Mouse (Mus musculus) kidney, embryonic 14.5 days (tissue): ENCODE data around the gene Rad51b. TPM values are rescaled to one million over a fixed set of nuclear protein-coding genes. Genes with fewer than 3 reads are reported as not detected.

Source experiments
- ATAC-seq: fragments of 200-750 bp; cut with Nextera tagmentation; 2 replicates; pipeline ENCODE4 v1.8.0; 2017; ENCODE audit warnings: moderate number of reproducible peaks, mild to moderate bottlenecking, moderate TSS enrichment, moderate library complexity; ENCODE audit not compliant: low FRiP score, low TSS enrichment
- H3K27ac ChIP-seq: fragments of 300-500 bp; sonication (generic); 2 replicates; pipeline ENCODE4 v1.5.1; 2014; ENCODE audit warnings: low read depth, mild to moderate bottlenecking, low read length, moderate library complexity, mixed read lengths
- H3K27me3 ChIP-seq: fragments of 300-500 bp; sonication (generic); 2 replicates; pipeline ENCODE4 v1.6.1; 2014; ENCODE audit warnings: mild to moderate bottlenecking, low read length; ENCODE audit not compliant: control insufficient read depth, insufficient read depth
- H3K36me3 ChIP-seq: fragments of 300-500 bp; sonication (generic); 2 replicates; pipeline ENCODE4 v1.6.1; 2014; ENCODE audit warnings: low read length, mixed read lengths; ENCODE audit not compliant: control insufficient read depth, insufficient read depth
- H3K4me1 ChIP-seq: fragments of 300-500 bp; sonication (generic); 2 replicates; pipeline ENCODE4 v1.6.1; 2014; ENCODE audit warnings: low read length, mixed read lengths; ENCODE audit not compliant: control insufficient read depth, insufficient read depth
- H3K4me2 ChIP-seq: fragments of 300-500 bp; sonication (generic); replicated peaks from 2 replicates; pipeline ENCODE4 v1.6.1; 2014; ENCODE audit warnings: low read depth, mild to moderate bottlenecking, low read length
- H3K4me3 ChIP-seq: fragments of 300-500 bp; sonication (generic); 2 replicates; pipeline ENCODE4 v1.5.1; 2014; ENCODE audit warnings: mild to moderate bottlenecking, low read length
- H3K9ac ChIP-seq: fragments of 300-500 bp; sonication (generic); 2 replicates; pipeline ENCODE4 v1.6.1; 2014; ENCODE audit warnings: low read depth, mild to moderate bottlenecking, low read length, moderate library complexity
- H3K9me3 ChIP-seq: fragments of 300-500 bp; sonication (generic); 2 replicates; pipeline ENCODE4 v1.6.1; 2016; ENCODE audit warnings: low read length; ENCODE audit not compliant: control insufficient read depth
- WGBS: fragments of 180-500 bp; shearing (Covaris S2); extraction: QIAGEN DNeasy Blood & Tissue Kit; methylation state at CpG from one replicate; pipeline ENCODE4 v1.1.7; 2014; 5-methylcytosine and 5-hydroxymethylcytosine counted together
- polyA plus RNA-seq: library from polyadenylated mRNA; unstranded; fragments of >200 nt; fragmentation: Nextera tagmentation; extraction: Ambion mirVana; gene quantifications from 2 replicates; pipeline ENCODE4 v1.2.1, GENCODE M21; 2014

Gene Rad51b
- polyA plus RNA-seq, 1 experiment from 2014 or later, result 7.2 TPM

DNA sequence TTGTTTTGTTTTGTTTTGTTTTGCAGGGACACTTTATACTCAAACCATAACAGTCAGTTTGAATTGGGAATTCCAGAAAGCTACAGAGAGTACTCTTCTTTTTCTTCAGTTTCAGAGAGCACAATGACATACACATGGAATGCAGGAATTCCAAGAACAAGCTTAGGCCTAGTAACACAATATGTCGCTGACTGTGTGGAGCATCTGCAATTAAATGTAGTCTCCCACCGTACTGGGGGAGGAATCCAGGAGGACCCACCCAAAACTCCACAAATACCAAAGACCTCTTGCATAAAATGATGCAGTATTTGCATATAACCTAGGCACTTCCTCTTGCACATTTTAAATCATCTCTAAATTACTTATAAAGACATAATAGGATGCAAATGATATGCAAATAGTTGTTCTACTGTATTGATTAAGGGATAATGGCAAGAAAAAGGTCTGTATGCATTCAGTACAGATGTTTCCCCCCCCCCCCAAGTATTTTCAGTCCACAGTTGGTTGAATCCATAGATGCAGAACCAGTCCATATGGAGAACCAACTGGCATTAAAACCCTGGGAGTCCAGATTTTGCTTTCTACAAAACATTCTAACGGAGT lies 398.9 kb downstream of the Rad51b start:
- no peak overlapping the region for H3K4me2 ChIP-seq
- H3K9me3 ChIP-seq, result no peaks in the 10 kb centered on the region
- H3K9ac ChIP-seq, result no peak overlapping the region
- no peaks in the 10 kb centered on the region for H3K4me1 ChIP-seq
- H3K27ac ChIP-seq, result no peak overlapping the region
- H3K27me3 ChIP-seq, result no peaks in the 10 kb centered on the region
- no peak for ATAC-seq
- 83% methylated on average over 3 of the region's 3 CpGs for WGBS
- H3K36me3 ChIP-seq, result no peaks in the 10 kb centered on the region
- H3K4me3 ChIP-seq, result no peak overlapping the region

DNA sequence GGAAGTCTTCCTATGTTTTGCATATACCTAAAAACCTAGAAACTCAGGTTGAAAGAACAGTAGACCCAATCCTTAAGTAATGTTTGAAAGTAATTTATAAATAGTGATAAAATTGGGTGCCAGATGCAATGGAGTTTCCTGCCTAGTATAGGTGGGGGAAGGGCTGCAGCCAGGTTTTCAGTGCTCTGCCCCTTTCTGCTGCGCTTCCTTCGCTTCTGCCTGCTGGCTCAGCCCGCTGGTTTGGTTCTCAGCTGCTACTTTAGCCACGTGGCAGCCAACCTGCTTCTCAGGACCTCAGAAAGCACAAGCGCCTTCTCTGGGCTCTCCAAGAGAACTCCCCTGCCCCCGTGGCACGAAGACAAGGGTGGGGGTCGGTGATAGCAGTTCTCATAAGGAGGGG lies 406.5 kb downstream of the Rad51b start:
- WGBS, result 56% methylated on average over 8 of the region's 8 CpGs
- H3K4me3 ChIP-seq, result no peak overlapping the region
- H3K36me3 ChIP-seq, result no peaks in the 10 kb centered on the region
- H3K27ac ChIP-seq, result no peak overlapping the region
- no peaks in the 10 kb centered on the region for H3K27me3 ChIP-seq
- no peak overlapping the region for H3K4me2 ChIP-seq
- ATAC-seq, result no peak
- H3K9ac ChIP-seq, result no peak overlapping the region
- peaks cover 32% of the 10 kb centered on the region for H3K4me1 ChIP-seq
- H3K9me3 ChIP-seq, result no peaks in the 10 kb centered on the region

DNA sequence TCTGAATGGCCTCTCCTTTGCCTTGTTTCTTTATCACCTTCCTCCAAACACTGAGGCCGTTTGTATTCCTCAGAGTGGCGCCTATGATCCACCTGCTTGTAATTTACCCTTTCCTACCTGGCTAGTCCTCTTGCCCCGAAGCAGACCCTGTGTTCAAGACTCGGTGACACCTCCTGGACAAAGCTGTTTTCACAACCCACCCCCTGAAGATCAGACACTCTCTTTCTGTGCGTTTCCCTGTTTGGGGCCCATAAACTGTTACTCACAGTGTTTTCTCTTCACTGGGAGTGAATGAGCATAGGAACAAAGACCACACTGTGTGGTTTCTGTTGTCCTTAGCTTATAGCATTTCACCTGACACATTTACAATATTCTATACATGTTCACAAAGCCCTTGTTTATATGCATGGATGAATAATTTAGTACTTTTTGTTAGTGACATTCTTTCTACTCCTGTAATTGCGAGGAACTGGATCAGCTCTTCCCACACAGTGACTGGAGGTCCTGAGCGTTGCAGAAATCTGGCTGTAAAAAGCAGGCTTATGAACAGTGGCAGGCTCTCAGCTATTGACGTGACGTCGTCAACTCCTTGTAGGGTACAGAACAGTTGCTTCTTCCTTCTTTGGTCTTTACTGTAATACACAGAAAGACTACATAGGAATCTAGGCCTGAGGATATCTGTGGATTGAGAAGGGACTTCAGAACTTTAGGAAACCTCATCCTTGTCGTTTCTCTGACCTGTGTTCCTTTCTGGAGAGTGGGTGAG lies 408.6 kb downstream of the Rad51b start:
- no peaks in the 10 kb centered on the region for H3K36me3 ChIP-seq
- peak overlapping the region; percentile 26; the same call in 1 of the 2 replicates for H3K27ac ChIP-seq
- 46% methylated on average over 11 of the region's 11 CpGs for WGBS
- H3K27me3 ChIP-seq, result no peaks in the 10 kb centered on the region
- ATAC-seq, result no peak
- H3K9me3 ChIP-seq, result no peaks in the 10 kb centered on the region
- no peak overlapping the region for H3K4me2 ChIP-seq
- no peak overlapping the region for H3K4me3 ChIP-seq
- peaks cover 40% of the 10 kb centered on the region for H3K4me1 ChIP-seq
- H3K9ac ChIP-seq, result no peak overlapping the region

DNA sequence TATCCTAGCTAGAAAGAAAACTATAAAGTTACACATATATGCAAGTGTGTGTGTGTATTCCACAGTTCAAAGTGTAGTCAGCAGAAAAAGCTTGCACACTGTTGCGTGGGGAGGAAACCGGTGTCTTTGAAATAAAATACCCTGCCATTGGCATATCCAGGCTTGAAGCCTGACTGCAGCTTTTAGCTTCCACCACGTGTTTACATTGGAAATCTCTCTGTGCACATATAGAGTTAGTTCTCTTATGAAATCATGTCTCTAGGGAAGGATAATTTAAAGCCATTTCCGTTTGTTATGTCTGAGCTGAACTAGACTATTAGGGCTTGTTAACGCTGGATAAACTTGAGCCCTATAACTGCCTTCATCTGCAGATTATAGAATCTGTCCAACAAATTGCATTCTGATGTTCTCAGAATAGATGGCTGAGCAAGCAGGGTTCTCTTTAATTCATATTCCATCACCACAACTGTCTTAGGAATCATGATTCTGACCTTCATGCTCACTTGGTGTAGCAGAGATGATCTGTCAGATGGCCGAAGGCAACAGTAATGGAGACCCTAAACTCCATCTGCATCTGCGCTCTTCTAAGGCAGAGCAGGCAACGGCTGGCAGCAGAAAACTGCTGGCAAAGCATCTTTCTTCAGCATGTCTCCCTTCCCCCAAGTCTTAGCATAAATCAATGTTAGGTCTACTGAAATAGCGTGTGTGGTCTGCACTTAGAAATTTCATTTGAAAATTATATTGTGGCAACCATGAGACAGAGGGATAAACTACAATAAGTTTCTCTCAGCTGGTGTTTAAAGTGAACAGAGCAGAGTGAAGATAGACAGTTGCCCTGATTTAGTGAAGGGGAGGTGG lies 410.7 kb downstream of the Rad51b start:
- 30% methylated on average over 9 of the region's 9 CpGs for WGBS
- Histone ChIP-seq H3K4me3 (no peak overlapping the region), H3K27ac (peak overlapping the region; percentile 86), H3K9ac (no peak overlapping the region), H3K4me1 (peaks cover 46% of the 10 kb centered on the region), H3K36me3 (no peaks in the 10 kb centered on the region), H3K4me2 (no peak overlapping the region), H3K9me3 (no peaks in the 10 kb centered on the region), H3K27me3 (no peaks in the 10 kb centered on the region)
- peak; percentile 51; the same call in 1 of the 2 replicates for ATAC-seq

DNA sequence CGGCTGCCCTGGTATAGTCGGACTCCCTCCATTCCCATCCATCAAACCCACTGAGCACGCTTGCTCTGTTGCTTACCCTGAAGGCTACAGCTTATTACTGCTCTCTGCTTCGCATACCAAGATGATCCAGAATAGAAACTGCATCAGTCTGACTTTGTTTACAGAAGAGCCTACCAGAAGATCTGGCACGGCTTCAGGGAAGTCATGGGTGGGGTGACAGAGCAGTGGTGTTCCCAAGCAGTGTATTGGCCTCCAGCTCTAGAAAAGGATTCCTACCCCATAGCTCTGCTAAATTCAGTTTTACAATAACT lies 411.3 kb downstream of the Rad51b start:
- ATAC-seq, result peak; percentile 33
- Histone ChIP-seq H3K36me3 (no peaks in the 10 kb centered on the region), H3K4me3 (no peak overlapping the region), H3K9ac (no peak overlapping the region), H3K27me3 (no peaks in the 10 kb centered on the region), H3K4me1 (peaks cover 51% of the 10 kb centered on the region), H3K27ac (peak overlapping the region; percentile 86), H3K9me3 (no peaks in the 10 kb centered on the region), H3K4me2 (no peak overlapping the region)
- WGBS, result 27% methylated on average over 5 of the region's 5 CpGs

DNA sequence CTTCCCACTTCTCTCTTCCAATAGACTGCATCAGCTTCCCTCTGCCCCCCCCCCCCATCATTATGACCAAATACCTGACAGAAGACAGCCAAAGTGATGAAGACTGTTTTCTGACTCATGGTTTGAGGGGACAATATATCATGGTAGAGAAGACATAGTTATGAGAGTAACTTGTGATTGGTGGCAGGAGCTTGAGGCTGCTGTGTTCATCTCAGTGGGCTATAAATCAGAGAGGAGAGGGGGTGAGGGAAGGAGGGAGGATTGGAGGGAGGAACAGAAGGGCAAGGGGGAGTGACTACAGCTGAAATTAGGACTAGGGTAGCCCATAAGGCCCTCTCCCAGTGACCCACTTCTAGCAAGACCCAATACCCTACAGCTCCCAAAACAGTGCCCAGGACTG lies 416.2 kb downstream of the Rad51b start:
- no peaks in the 10 kb centered on the region for H3K9me3 ChIP-seq
- no peaks in the 10 kb centered on the region for H3K27me3 ChIP-seq
- H3K27ac ChIP-seq, result peak overlapping the region; percentile 78
- H3K4me2 ChIP-seq, result no peak overlapping the region
- no peaks in the 10 kb centered on the region for H3K36me3 ChIP-seq
- H3K9ac ChIP-seq, result no peak overlapping the region
- ATAC-seq, result peak; percentile 77
- H3K4me3 ChIP-seq, result no peak overlapping the region
- H3K4me1 ChIP-seq, result peaks cover 46% of the 10 kb centered on the region

DNA sequence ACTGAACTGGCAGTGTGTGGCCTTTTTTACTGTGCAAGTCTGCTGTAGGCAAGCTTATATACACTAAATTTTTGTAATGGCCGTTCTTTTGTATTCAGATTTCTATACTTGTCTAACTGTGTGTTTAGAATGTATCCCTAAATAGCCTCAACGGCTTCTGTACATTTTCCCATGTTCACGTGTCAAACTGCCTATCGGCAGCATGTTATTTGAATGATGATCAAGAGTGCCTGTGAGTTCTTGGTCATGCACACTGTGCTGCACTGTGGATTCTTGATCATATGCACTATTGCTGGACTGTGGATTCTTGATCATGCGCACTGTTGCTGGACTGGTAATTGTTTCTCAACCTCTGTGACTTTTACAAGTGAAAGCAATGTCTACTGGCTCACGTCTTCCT lies 417.4 kb downstream of the Rad51b start:
- Histone ChIP-seq H3K27ac (0 out of 2 replicates have a peak overlapping the region, but pooled peaks have one; percentile 71), H3K4me3 (no peak overlapping the region), H3K4me1 (peaks cover 40% of the 10 kb centered on the region), H3K9me3 (no peaks in the 10 kb centered on the region), H3K9ac (no peak overlapping the region), H3K27me3 (no peaks in the 10 kb centered on the region), H3K36me3 (no peaks in the 10 kb centered on the region), H3K4me2 (no peak overlapping the region)
- no peak for ATAC-seq
- WGBS, result 52% methylated on average over 6 of the region's 6 CpGs

DNA sequence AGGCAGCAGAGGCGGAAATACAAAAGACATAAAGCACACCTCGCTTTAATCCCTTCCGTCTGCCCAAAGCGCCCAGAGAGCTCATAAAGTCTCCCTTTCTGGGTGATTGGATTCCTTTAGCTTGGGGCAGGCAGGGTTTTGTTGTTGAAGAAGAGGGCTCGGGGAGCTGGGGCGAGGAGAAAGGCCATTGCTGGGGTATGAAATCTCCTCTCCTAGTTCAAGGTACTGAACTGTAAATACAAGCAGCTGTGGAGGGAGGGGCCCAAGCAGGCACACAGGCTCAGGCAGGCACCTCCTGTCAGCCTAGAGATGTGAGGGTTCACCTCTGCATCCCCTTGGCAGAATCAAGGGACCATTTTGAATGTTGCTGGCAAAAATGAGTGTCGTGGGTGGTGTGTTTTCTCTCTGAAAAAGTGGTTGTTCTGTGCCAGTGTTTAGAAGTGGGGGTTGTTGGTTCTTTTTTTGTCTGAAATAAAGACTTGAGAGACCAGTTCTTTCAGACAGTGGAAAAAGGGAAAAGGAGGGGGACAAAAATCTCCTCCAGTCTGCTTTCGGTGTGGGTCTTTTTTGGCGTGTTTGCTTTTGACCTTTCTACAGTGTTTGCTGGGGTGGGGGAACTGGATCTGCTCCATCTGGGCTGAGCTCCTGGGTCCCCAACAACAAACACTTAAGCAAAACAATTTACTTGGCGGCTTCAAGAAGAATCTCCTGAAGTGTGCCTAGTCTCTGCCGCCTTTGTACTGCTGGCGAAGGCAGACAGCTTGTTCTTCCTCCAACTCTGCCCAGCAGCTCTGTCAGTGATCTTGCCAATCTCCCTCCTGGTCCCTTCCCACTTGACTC lies 418.6 kb downstream of the Rad51b start:
- Histone ChIP-seq H3K9me3 (no peaks in the 10 kb centered on the region), H3K4me2 (peak overlapping the region; percentile 17; the same call in 1 of the 2 replicates), H3K27ac (peak overlapping the region; percentile 71), H3K9ac (peak overlapping the region; percentile 8; the same call in 1 of the 2 replicates), H3K4me3 (no peak overlapping the region), H3K36me3 (no peaks in the 10 kb centered on the region), H3K4me1 (peaks cover 43% of the 10 kb centered on the region), H3K27me3 (no peaks in the 10 kb centered on the region)
- WGBS, result 28% methylated on average over 12 of the region's 12 CpGs
- peak; percentile 64; the same call in 1 of the 2 replicates for ATAC-seq
